Mouse (Mus musculus): ENCODE data around the gene Zswim7.

The Zswim7 gene

GRCm38 (mm10) chr11:62223962-62224361, 57.2 kb downstream of the Zswim7 start:
- no peak overlapping the region for H3K4me3 ChIP-seq (replicated peaks; ENCODE audit: low read length)
- H3K27me3 ChIP-seq (ENCODE audit: insufficient read depth, low read length) = peaks cover 18% of the 10 kb centered on the region; the same call in 1 of the 2 replicates
- peaks cover 21% of the 10 kb centered on the region for H3K9me3 ChIP-seq (ENCODE audit: low read length)
- TF ChIP-seq NANOG (IDR thresholded peaks at IDR 0.05; ENCODE audit: borderline replicate concordance, low read length) (no peak), POU5F1 (IDR thresholded peaks at IDR 0.05; ENCODE audit: borderline replicate concordance, low read length) (no peak), CTCF (conservative IDR thresholded peaks at IDR 0.05; ENCODE audit: low read length) (no peak)
- no peaks in the 10 kb centered on the region; the same call in 1 of the 2 replicates for H3K36me3 ChIP-seq (ENCODE audit: insufficient read depth, low read length)
- H3K4me1 ChIP-seq (replicated peaks; ENCODE audit: low read depth, low read length) = peaks cover 7% of the 10 kb centered on the region

- H3K4me1 ChIP-seq (replicated peaks; ENCODE audit: low read depth, low read length) = peaks cover 7% of the 10 kb centered on the region
- H3K9me3 ChIP-seq (ENCODE audit: low read length) = peaks cover 21% of the 10 kb centered on the region
- no peak for TF ChIP-seq CTCF (conservative IDR thresholded peaks at IDR 0.05; ENCODE audit: low read length)
- H3K27me3 ChIP-seq (ENCODE audit: insufficient read depth, low read length) = peaks cover 18% of the 10 kb centered on the region; the same call in 1 of the 2 replicates
- H3K4me3 ChIP-seq (replicated peaks; ENCODE audit: low read length) = no peak overlapping the region
- no peaks in the 10 kb centered on the region; the same call in 1 of the 2 replicates for H3K36me3 ChIP-seq (ENCODE audit: insufficient read depth, low read length)
Measured at GRCm38 (mm10) chr11:62223416-62223815, 57.8 kb downstream of the Zswim7 start.

DNA sequence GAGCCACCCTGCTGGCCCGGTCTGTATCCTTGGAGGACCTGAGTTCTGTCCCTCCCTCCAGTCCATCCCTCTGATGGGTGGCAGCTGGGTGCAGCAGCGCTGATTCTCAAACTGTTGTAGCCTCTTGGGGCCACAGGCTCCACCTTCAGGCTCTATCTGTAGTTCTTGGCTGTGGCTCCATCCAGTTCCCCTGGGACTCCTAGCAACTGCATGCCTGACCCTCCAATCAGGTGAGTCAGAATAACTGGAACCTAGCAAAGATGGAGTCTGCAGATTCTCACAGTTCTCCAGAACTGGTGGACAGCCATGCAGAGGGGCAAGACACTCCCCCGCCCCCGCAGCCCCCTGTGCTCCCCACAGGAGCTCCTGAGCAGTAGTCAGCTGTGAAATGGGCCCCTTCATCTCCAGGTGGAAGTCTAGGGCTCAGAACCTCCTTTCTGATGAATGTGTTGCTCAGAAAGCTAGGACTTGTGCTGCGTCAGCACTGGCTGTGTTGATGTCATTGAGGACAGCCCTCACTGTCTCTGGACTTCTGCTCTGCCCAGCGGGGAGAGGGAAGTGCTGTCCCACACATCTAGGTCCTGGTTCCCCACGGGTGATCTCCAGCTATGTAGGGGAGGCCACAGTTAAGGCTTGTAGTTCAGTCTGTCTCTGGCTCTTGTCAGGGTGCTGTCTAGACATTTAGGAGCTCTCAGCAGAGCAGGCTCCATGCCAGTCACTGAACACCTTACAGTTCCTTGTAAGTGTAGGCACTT, 60.2 kb downstream of the Zswim7 start:
- TF ChIP-seq CTCF (conservative IDR thresholded peaks at IDR 0.05; ENCODE audit: low read length) = no peak
- TF ChIP-seq POU5F1 (IDR thresholded peaks at IDR 0.05; ENCODE audit: borderline replicate concordance, low read length) = no peak
- no peak for TF ChIP-seq NANOG (IDR thresholded peaks at IDR 0.05; ENCODE audit: borderline replicate concordance, low read length)
- no peaks in the 10 kb centered on the region; the same call in 1 of the 2 replicates for H3K36me3 ChIP-seq (ENCODE audit: insufficient read depth, low read length)
- H3K4me1 ChIP-seq (replicated peaks; ENCODE audit: low read depth, low read length) = peaks cover 14% of the 10 kb centered on the region
- peaks cover 21% of the 10 kb centered on the region for H3K9me3 ChIP-seq (ENCODE audit: low read length)
- no peak overlapping the region for H3K4me3 ChIP-seq (replicated peaks; ENCODE audit: low read length)
- H3K27me3 ChIP-seq (ENCODE audit: insufficient read depth, low read length) = peaks cover 11% of the 10 kb centered on the region; the same call in 1 of the 2 replicates

DNA sequence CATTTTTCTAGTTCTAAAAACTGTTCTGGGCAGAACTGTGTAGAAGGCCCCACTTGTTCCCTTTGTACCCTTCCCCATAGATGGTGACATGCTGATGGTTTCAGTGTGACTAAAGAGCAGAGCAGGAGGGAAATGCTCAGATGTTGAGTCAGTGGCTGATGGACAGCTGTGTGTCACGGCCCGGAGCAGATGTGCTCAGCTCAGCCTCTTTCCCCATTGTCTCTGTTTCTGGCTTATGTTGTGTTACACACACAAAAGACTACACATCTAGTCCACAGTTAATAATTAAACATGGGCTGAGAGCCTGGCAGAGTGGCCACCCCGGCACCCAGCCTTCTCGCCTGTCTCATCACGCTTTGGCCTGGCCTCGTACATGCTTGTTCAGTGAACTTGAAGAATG, 63.4 kb downstream of the Zswim7 start:
- Histone ChIP-seq H3K36me3 (ENCODE audit: insufficient read depth, low read length) (no peaks in the 10 kb centered on the region; the same call in 1 of the 2 replicates), H3K9me3 (ENCODE audit: low read length) (no peaks in the 10 kb centered on the region), H3K27me3 (ENCODE audit: insufficient read depth, low read length) (peaks cover 12% of the 10 kb centered on the region; the same call in 1 of the 2 replicates), H3K4me3 (replicated peaks; ENCODE audit: low read length) (no peak overlapping the region), H3K4me1 (replicated peaks; ENCODE audit: low read depth, low read length) (peaks cover 41% of the 10 kb centered on the region)
- TF ChIP-seq POU5F1 (IDR thresholded peaks at IDR 0.05; ENCODE audit: borderline replicate concordance, low read length) (no peak), NANOG (IDR thresholded peaks at IDR 0.05; ENCODE audit: borderline replicate concordance, low read length) (no peak), CTCF (conservative IDR thresholded peaks at IDR 0.05; ENCODE audit: low read length) (no peak)
